Mouse (Mus musculus) kidney, embryonic 14.5 days (tissue): ENCODE data around the gene Cd180. TPM values are rescaled to one million over a fixed set of nuclear protein-coding genes. Genes with fewer than 3 reads are reported as not detected.
A peak's percentile ranks its signal among the peaks of the same experiment; 100 is the strongest.

Experiments
- ATAC-seq: fragments of 200-750 bp; cut with Nextera tagmentation; 2 replicates; pipeline ENCODE4 v1.8.0; 2017; ENCODE audit warnings: moderate number of reproducible peaks, mild to moderate bottlenecking, moderate TSS enrichment, moderate library complexity; ENCODE audit not compliant: low FRiP score, low TSS enrichment
- H3K27ac ChIP-seq: fragments of 300-500 bp; sonication (generic); 2 replicates; pipeline ENCODE4 v1.5.1; 2014; ENCODE audit warnings: low read depth, mild to moderate bottlenecking, low read length, moderate library complexity, mixed read lengths
- H3K27me3 ChIP-seq: fragments of 300-500 bp; sonication (generic); 2 replicates; pipeline ENCODE4 v1.6.1; 2014; ENCODE audit warnings: mild to moderate bottlenecking, low read length; ENCODE audit not compliant: control insufficient read depth, insufficient read depth
- H3K36me3 ChIP-seq: fragments of 300-500 bp; sonication (generic); 2 replicates; pipeline ENCODE4 v1.6.1; 2014; ENCODE audit warnings: low read length, mixed read lengths; ENCODE audit not compliant: control insufficient read depth, insufficient read depth
- H3K4me1 ChIP-seq: fragments of 300-500 bp; sonication (generic); 2 replicates; pipeline ENCODE4 v1.6.1; 2014; ENCODE audit warnings: low read length, mixed read lengths; ENCODE audit not compliant: control insufficient read depth, insufficient read depth
- H3K4me2 ChIP-seq: fragments of 300-500 bp; sonication (generic); replicated peaks from 2 replicates; pipeline ENCODE4 v1.6.1; 2014; ENCODE audit warnings: low read depth, mild to moderate bottlenecking, low read length
- H3K4me3 ChIP-seq: fragments of 300-500 bp; sonication (generic); 2 replicates; pipeline ENCODE4 v1.5.1; 2014; ENCODE audit warnings: mild to moderate bottlenecking, low read length
- H3K9ac ChIP-seq: fragments of 300-500 bp; sonication (generic); 2 replicates; pipeline ENCODE4 v1.6.1; 2014; ENCODE audit warnings: low read depth, mild to moderate bottlenecking, low read length, moderate library complexity
- H3K9me3 ChIP-seq: fragments of 300-500 bp; sonication (generic); 2 replicates; pipeline ENCODE4 v1.6.1; 2016; ENCODE audit warnings: low read length; ENCODE audit not compliant: control insufficient read depth
- WGBS: fragments of 180-500 bp; shearing (Covaris S2); extraction: QIAGEN DNeasy Blood & Tissue Kit; methylation state at CpG from one replicate; pipeline ENCODE4 v1.1.7; 2014; 5-methylcytosine and 5-hydroxymethylcytosine counted together
- polyA plus RNA-seq: library from polyadenylated mRNA; unstranded; fragments of >200 nt; fragmentation: Nextera tagmentation; extraction: Ambion mirVana; gene quantifications from 2 replicates; pipeline ENCODE4 v1.2.1, GENCODE M21; 2014

Cd180 gene
- polyA plus RNA-seq, 1 experiment from 2014 or later: 0.60 TPM

GRCm38 (mm10) chr13:102658223-102658839 lies 35.0 kb upstream of the Cd180 start:
- Histone ChIP-seq H3K4me3 (no peak overlapping the region), H3K27ac (0 out of 2 replicates have a peak overlapping the region, but pooled peaks have one; percentile 17), H3K27me3 (no peaks in the 10 kb centered on the region), H3K9ac (no peak overlapping the region), H3K4me2 (no peak overlapping the region), H3K9me3 (no peaks in the 10 kb centered on the region), H3K4me1 (no peaks in the 10 kb centered on the region), H3K36me3 (no peaks in the 10 kb centered on the region)
- 80% methylated on average over 6 of the region's 6 CpGs for WGBS
- no peak for ATAC-seq

GRCm38 (mm10) chr13:102664041-102664440 lies 29.3 kb upstream of the Cd180 start:
- 67% methylated on average over 6 of the region's 6 CpGs for WGBS
- H3K9me3 ChIP-seq: no peaks in the 10 kb centered on the region
- ATAC-seq: no peak
- no peak overlapping the region for H3K4me3 ChIP-seq
- H3K9ac ChIP-seq: no peak overlapping the region
- no peaks in the 10 kb centered on the region for H3K4me1 ChIP-seq
- no peaks in the 10 kb centered on the region for H3K36me3 ChIP-seq
- no peak overlapping the region for H3K27ac ChIP-seq
- H3K27me3 ChIP-seq: no peaks in the 10 kb centered on the region
- no peak overlapping the region for H3K4me2 ChIP-seq

GRCm38 (mm10) chr13:102664843-102665587 lies 28.3 kb upstream of the Cd180 start:
- WGBS: 55% methylated on average over 12 of the region's 12 CpGs

GRCm38 (mm10) chr13:102665588-102666232 lies 27.6 kb upstream of the Cd180 start:
- Histone ChIP-seq H3K4me2 (peak overlapping the region; percentile 31; the same call in 1 of the 2 replicates), H3K27me3 (no peaks in the 10 kb centered on the region), H3K4me1 (no peaks in the 10 kb centered on the region), H3K9me3 (no peaks in the 10 kb centered on the region), H3K36me3 (no peaks in the 10 kb centered on the region), H3K4me3 (peak overlapping the region; percentile 7; the same call in 1 of the 2 replicates), H3K9ac (no peak overlapping the region), H3K27ac (no peak overlapping the region)
- no peak for ATAC-seq
- 58% methylated on average over 18 of the region's 18 CpGs for WGBS

More at GRCm38 (mm10) chr13:102664843-102665587, 28.3 kb upstream of the Cd180 start:
- Histone ChIP-seq H3K27me3 (no peaks in the 10 kb centered on the region), H3K27ac (no peak overlapping the region), H3K36me3 (no peaks in the 10 kb centered on the region), H3K9me3 (no peaks in the 10 kb centered on the region), H3K4me2 (peak overlapping the region; percentile 31; the same call in 1 of the 2 replicates), H3K4me3 (peak overlapping the region; percentile 7; the same call in 1 of the 2 replicates), H3K9ac (no peak overlapping the region), H3K4me1 (no peaks in the 10 kb centered on the region)
- no peak for ATAC-seq

- Histone ChIP-seq H3K4me3 (no peak overlapping the region), H3K4me2 (no peak overlapping the region), H3K27me3 (no peaks in the 10 kb centered on the region), H3K4me1 (no peaks in the 10 kb centered on the region), H3K9me3 (no peaks in the 10 kb centered on the region), H3K27ac (no peak overlapping the region), H3K9ac (no peak overlapping the region), H3K36me3 (no peaks in the 10 kb centered on the region)
- WGBS: 86% methylated on average over 12 of the region's 12 CpGs
- no peak for ATAC-seq
Measured at GRCm38 (mm10) chr13:102666233-102666614, 27.1 kb upstream of the Cd180 start.

- ATAC-seq: no peak
- H3K9ac ChIP-seq: no peak overlapping the region
- no peak overlapping the region for H3K4me3 ChIP-seq
- no peak overlapping the region for H3K27ac ChIP-seq
- 68% methylated on average over 4 of the region's 4 CpGs for WGBS
- no peak overlapping the region for H3K4me2 ChIP-seq
- no peaks in the 10 kb centered on the region for H3K36me3 ChIP-seq
- no peaks in the 10 kb centered on the region for H3K9me3 ChIP-seq
- H3K4me1 ChIP-seq: no peaks in the 10 kb centered on the region
- H3K27me3 ChIP-seq: no peaks in the 10 kb centered on the region
Measured at GRCm38 (mm10) chr13:102666731-102667130, 26.6 kb upstream of the Cd180 start.

GRCm38 (mm10) chr13:102667401-102667800 lies 26.0 kb upstream of the Cd180 start:
- no peaks in the 10 kb centered on the region for H3K36me3 ChIP-seq
- no peaks in the 10 kb centered on the region for H3K27me3 ChIP-seq
- no peaks in the 10 kb centered on the region for H3K4me1 ChIP-seq
- no peak overlapping the region for H3K9ac ChIP-seq
- no peak for ATAC-seq
- H3K4me2 ChIP-seq: no peak overlapping the region
- H3K9me3 ChIP-seq: no peaks in the 10 kb centered on the region
- H3K4me3 ChIP-seq: no peak overlapping the region
- H3K27ac ChIP-seq: no peak overlapping the region
- WGBS: 88% methylated on average over 4 of the region's 4 CpGs

- H3K27me3 ChIP-seq: no peaks in the 10 kb centered on the region
- H3K27ac ChIP-seq: no peak overlapping the region
- no peak overlapping the region for H3K4me2 ChIP-seq
- no peak overlapping the region for H3K4me3 ChIP-seq
- H3K36me3 ChIP-seq: no peaks in the 10 kb centered on the region
- H3K9me3 ChIP-seq: no peaks in the 10 kb centered on the region
- WGBS: 92% methylated on average over 9 of the region's 9 CpGs
- H3K9ac ChIP-seq: no peak overlapping the region
- no peak for ATAC-seq
- H3K4me1 ChIP-seq: no peaks in the 10 kb centered on the region
Measured at GRCm38 (mm10) chr13:102667842-102668241, 25.5 kb upstream of the Cd180 start.

GRCm38 (mm10) chr13:102668933-102669332 lies 24.4 kb upstream of the Cd180 start:
- Histone ChIP-seq H3K36me3 (no peaks in the 10 kb centered on the region), H3K4me3 (no peak overlapping the region), H3K4me2 (no peak overlapping the region), H3K27me3 (no peaks in the 10 kb centered on the region), H3K4me1 (no peaks in the 10 kb centered on the region), H3K27ac (no peak overlapping the region), H3K9ac (no peak overlapping the region), H3K9me3 (no peaks in the 10 kb centered on the region)
- ATAC-seq: no peak
- WGBS: 67% methylated on average over 6 of the region's 6 CpGs
